Mouse (Mus musculus) cerebellum, postnatal 36 days (tissue): Measurements from ENCODE around the gene Prep.
"Not testable (repeated sequence)": the region's sequence is repeated elsewhere in the genome, so short reads cannot be mapped to it uniquely, and the experiment has no call there.

Experiments used
- DNase-seq, 2 experiments: peaks; one replicate each; pipeline ENCODE4 v3.0.0; 2021 to 2022; ENCODE audit warnings: mixed read lengths in 2 of 2

Gene Prep

DNA sequence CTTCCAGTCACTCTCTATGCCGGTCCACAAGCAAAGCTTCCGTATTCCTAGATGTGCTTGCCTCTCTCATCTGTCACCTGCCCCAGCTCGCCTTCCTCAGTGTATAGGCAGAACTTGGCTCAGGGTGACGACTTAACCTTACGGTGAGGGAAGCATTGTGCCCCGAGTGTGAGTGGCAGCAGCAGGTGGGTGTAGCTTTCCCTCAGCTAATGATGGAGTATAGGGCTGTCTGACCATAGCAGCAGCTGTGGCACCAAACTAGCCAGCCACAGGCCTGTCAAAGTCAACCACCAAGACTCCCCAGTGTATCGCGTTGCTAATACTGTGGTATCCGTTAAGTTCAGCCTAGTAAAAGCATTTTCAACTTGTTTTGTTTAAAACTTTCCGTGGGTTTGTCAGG, 9.6 kb downstream of the Prep start:
- DNase-seq: no peak

DNA sequence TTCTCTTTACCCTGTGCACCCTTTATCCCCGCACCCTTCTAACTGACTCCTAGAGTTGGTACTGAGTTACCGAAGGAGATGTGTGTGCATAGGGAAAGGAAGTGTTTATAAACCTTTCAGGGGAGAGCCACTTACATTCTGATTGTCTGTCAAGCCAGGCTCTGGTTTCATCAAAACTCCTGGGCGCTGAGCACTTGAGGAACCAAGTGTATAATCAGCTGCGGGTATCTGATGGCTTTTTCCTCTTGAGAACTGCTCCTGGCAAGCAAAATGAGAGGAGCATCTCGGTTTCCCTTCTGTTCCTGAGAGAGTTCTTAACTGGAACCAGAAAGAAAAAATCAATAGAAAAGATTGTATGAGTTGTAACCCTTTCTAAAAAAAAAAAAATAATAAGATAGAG, 10.3 kb downstream of the Prep start:
- DNase-seq: no peak

DNA sequence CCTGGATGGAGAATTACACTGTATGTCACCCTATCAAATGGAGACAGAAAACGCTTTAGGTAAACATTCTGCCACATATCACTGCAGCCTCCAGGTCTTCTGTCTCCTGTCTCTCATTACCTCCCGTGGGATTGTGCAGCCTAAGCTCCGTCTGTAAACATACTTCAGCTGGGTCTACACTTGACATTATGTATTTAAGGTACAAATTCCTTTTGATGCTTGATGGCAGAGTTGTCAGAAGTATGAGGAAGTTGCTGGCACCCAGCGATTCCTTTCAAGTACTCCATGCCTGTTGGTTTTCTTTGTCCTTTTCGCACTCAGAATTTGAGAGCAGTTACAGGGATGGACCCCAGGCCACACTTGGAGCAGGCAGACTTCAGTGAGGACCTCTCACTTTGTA, 12.8 kb downstream of the Prep start:
- no peak for DNase-seq

DNA sequence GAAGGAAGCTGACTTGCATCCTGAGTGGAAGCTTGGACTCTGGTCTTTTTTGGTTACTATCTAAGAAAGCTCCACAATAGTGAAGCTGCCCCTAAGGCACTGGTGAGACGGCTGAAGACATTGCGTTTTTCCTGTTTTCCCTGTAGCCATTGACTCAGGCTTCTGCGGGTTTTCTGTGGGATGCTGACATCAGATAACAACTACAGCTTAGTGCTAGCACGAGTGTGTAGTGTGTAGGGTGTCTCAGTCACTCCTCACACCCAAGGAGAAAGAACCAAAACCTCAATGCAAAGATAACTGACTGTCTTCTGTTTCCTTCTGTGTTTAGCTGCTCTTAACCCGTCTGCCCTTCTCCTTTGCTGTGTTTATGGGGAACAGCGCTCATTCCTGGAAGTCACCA, 13.5 kb downstream of the Prep start:
- DNase-seq: no peak

DNA sequence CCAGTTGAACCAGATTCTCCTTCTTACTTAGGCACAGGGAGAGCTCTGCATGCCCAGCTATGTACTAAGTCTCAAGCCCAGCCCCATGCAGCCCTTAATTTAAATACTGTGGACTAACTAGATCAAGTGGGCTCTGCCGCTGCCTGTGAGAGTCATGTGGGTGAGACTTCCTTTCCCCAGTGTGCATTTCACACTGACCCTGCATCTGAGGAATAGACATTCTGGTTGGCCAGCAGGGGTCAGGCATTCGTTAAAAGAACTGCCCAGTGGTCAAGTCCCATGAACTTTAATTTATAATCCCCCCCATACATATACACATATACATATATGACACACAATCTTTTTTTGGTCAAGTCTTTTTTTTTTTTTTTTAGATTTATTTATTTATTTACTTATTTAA, 15.7 kb downstream of the Prep start:
- DNase-seq: no peak

DNA sequence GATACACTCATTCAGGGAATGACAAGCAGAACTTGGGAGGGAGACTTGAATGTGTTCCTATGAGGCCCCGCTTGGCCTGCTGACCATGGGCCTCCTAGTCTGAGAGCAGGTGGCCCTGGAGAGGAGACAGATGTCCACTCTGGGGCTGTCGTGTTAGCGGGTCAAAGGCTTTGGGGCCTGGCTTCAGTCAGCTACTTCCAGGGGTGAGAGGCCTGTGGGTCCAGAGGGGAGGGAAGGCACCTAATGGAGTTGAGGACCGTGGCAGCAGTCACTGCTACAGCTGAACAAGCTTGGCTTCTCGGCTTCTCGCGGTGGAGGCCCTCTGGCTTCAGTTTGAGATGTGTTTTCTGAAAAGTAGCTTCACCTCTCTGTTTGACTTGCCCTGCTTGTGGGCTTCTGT, 17.0 kb downstream of the Prep start:
- not testable (repeated sequence) for DNase-seq

DNA sequence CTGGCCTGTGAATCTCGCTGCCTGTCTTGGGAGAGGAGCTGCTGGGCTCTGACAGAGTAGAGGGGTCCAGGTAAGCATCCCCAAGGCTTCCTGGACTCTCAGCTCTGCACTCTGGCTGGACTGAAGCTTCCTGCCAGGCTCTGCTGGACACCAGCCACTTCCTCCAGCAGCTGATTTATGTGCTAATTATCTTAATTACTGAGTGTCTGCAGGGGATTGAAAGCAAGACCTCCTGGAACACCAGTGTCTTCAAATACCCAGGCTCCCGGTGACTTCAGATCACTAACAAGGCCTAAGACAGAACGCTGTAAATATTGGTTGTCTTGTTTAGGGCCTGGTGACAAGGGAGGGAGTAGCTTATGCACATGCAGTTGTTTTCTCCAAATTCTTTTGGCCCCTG, 17.5 kb downstream of the Prep start:
- no peak for DNase-seq

DNA sequence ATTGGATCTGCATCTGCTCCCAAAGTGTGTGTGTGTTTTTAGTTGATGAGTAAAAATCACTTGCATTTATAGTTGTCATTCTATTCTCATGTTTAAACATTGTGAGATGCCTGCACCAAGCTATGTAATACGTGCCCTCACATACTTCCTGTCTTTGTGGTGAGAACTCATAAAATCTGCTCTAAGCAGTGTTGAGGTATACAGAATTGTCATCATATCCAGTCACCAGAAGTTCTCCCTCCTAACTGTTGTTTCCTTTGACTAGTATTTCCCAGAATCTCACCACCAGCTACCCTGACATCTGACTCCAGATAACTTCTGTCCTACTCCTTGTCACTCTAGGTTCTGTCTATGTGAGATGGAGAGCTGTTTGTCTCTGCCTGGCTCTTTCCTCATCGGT, 18.3 kb downstream of the Prep start:
- no peak for DNase-seq

DNA sequence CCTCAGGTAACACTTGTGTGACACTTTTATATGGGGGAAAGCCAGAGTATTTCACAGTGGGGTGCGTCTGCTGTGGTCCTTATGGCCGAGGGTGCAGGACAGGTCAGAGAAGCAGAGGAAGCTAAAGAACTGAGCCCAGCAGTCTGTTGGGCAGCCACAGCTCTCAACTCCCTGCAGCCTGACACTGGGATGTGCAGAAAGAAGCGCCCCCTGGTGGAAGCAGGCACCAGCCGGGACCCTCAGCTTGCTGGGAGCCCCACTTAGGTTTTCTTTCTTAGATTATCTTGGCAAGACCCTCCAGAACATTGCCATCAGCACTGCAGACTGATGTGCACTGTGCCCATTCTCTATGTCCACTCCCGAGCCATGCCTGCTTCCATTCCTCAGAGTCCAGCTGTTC, 19.6 kb downstream of the Prep start:
- no peak for DNase-seq

DNA sequence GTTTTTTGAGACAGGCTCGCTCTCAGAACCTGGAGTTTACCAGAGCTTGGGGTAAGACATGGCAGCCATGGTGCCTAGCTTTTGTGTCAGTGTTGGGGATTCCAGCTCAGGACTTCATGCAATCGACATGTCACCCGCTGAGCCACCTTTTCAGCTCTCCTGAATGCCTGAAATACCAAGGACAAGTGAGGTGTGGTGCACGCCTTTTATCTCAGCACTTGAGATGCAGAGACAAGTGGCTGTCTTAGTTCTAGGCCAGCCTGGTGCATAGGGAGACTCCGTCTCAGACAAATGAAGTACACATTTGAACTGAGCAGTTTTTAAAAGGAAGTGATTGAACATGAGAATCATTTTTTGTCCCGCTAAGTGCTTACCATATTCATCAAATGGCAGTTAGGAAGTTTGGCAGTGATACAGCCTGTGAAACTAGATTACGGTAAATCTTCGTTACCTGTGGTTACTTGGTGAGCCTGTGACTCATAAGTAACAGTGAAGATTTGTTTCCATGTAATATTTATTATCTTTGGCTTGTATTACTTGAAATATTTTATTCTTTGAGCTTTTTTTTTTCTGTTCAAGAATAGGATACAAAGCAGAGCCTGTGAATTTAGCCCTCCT, 24.6 kb downstream of the Prep start:
- no peak for DNase-seq

DNA sequence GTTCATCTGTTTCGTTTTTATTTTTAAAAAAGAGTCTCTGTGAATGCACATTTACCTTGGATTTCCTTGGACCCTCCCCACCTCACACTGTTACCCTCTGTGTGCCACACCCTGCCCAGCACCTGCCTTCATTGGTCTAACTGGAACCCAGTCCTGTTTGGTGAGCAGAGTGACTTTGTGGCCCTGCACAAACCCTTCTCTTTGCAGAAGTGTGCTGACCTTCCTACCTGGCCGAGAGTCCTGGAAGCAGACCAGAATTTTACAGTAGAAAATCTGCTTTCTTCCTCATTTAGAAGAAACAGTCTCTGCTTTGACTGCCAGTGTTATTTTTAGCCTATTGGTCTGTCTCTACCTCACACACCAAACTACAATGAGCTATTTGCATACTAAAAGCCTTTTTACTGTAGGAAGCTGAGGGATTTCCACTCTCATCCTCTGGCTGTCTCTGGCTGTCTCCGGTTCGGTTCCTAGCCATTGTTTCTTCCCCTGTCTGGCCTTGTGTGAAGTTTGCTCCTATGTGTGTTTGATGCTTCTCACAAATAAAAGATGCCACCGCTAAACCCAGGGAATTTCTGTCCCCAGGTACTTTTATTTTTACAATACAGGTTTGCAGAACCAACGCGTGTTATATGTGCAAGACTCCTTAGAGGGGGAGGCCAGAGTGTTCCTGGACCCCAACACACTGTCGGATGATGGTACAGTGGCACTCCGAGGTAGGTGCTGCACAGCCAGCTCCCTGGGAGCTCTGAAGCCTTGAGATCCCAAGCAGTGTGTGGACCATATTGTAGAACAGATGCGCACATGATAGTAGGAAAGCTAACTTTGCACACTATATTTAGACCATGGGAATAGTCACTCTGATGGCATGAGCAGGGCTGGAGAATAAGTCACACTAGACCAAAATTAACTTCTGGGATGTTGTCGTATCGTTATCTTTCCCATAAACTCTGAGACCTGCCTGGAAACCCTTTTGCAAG, 25.4 kb downstream of the Prep start:
- DNase-seq: peak in 1 of 2 experiments; percentile 12

DNA sequence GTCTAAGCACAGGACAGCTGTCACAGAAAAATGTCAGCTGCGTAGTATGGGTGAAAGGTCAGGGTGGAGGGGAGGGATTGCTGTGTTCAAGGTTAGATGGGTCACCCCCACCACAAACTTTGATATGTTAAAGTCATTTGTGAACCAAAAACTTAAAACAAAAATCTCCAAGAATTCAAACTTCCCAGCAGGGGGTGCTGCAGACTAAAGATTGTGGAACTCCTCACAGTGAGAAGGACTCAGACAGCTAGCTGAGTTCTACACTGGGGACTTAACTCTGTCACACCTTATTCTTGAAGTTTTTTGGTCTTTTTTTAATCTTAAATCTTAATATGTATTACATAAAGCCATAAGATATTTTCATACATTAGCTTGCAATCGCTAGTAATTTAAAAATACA, 31.7 kb downstream of the Prep start:
- DNase-seq: no peak

- no peak for DNase-seq
Observed at GRCm38 (mm10) chr10:45100473-45100872, 33.5 kb downstream of the Prep start.

- DNase-seq: no peak
Observed at GRCm38 (mm10) chr10:45103184-45103583, 36.2 kb downstream of the Prep start.

- peak; percentile 11 to 24 for DNase-seq
Observed at GRCm38 (mm10) chr10:45104098-45104497, 37.1 kb downstream of the Prep start.

GRCm38 (mm10) chr10:45104535-45105079, 37.6 kb downstream of the Prep start:
- DNase-seq: no peak

DNA sequence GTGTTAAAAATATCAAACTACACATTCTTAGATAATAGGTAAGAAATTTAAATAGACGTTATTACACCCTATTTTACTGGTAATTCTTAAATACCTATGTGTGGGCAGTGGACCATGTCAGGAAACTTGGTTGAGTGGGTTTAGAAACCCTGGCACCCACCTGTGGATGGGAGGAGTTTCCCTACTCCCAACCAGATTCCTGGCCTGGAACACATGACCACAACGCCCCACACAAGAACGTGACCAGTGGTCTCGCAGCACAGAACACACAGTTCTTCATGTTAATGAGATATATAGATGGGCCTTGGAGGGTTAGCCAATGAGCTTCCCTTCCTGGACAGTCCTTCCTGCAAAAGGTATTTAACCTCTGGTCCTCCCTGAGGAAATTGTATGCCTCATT, 39.5 kb downstream of the Prep start:
- DNase-seq: no peak

GRCm38 (mm10) chr10:45107313-45107712, 40.3 kb downstream of the Prep start:
- no peak for DNase-seq

DNA sequence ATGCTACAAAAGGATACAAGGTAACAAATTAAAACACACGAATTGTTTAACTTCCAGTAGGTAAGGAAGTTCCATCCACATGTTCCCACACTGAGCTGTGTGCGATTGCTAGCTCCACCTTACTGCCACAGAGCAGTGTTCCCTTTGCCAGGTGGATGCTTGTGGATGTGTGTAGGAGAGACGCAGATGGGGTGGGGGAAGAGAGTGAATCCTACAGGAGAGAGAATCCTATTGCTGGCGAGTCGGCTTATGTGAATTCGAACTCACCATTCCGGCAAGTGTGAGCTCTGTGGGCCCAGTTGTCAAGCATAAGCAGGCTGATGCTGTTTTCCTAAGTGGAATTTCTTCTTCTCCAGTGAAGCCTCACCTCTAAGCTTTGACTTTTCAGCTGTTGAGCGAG, 42.0 kb downstream of the Prep start:
- no peak for DNase-seq

- no peak for DNase-seq
Observed at GRCm38 (mm10) chr10:45109974-45110373, 43.0 kb downstream of the Prep start.

DNA sequence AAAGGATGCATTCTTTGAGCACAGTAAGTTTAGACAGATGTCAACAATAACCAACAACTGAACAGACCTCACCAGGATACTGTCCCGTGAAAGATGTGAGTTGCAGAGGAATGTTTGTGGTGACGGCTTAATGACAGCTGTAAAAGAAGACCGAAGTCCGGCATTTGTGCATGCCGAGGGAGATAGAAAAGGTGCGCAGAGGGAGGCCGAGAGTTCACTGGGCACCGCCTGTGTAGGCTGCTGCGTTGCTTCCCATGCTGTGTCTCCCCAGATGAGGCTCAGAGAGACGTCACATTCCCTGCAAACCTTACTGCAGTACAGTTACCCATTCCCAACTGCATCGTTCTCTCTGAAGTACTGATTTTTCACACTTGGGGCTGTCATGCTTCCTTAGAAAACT, 45.9 kb downstream of the Prep start:
- DNase-seq: no peak

DNA sequence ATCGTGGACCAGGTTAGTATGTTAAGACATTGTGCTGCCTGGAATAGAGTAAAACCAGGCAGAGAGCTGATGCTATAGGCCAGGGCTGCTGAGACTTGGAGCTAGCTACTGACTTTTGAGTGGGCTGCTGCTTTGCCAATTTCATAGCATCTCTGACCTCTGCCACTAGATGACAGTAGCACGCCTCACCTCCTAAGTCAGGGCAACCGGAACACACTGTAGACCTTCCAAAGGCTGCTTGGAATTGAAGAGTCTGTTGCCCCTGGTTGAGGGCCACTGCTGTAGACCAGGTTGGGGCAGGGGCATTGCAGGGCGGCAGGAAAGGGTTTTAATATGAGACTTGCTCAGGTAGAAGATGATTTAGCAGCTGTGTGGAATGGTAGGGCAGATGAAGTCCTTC, 47.5 kb downstream of the Prep start:
- no peak for DNase-seq

DNA sequence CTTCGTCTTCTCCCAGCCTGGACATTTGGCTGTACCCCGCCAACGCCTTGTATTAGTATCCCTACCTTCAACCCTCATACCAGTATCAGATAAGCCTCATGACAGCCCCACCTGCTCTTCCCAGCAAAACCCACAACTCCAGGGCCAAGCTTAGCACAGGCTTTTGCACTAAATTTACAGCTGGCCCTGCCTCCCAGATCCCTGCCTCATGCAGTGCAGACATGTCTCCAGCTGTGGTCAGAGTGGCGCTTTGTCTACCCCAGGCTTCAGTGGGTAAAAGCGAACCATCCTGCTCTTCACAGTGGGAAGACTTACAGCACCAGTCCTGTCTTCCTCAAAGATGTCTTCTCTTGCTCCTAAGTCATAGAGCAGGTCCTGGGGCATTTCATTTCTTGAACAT, 49.8 kb downstream of the Prep start:
- DNase-seq: no peak

GRCm38 (mm10) chr10:45118389-45118788, 51.4 kb downstream of the Prep start:
- DNase-seq: peak; percentile 13 to 22
